Comparison of ENCODE assay signal across 17 mouse cellular contexts in the genomic region with DNA sequence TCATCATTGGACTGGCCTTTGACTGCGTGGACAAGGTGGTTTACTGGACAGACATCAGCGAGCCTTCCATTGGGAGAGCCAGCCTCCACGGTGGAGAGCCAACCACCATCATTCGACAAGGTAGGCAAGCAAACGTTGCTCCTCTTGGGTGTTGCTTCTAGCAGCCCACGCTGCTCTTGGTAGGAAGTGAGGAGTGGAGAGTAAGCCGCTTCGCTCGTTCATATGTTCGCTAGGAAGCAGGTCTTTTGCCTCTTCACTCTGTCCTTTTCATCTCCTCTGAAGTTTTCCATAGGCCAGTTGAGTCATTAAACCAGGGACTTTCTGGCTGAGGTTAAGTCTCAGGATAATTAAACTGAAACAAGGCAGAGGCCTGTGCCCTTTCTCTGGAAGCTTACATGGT.
"Had no signal": no experiment of that assay in that cellular context is flagged by ENCODE, and none has a peak within 500 bp of the region (broad histone marks: within the 10 kb centered on the region; RNA-seq: fewer than 3 reads in every experiment).

No protein-coding gene starts in this region.

- H3K9me3 ChIP-seq: intestine, embryonic 15.5 days; liver, embryonic 13.5 days; megakaryocyte, embryonic 14.5 days; midbrain, embryonic 10.5 days; neural tube, embryonic 12.5 days; neural tube, embryonic 15.5 days had no signal

- H3K9ac ChIP-seq: intestine, embryonic 15.5 days; liver, embryonic 13.5 days; neural tube, embryonic 12.5 days; neural tube, embryonic 15.5 days had no signal

- H3K27ac ChIP-seq: intestine, embryonic 15.5 days; liver, embryonic 13.5 days; midbrain, embryonic 10.5 days; neural tube, embryonic 12.5 days; neural tube, embryonic 15.5 days had no signal

- H3K36me3 ChIP-seq: intestine, embryonic 15.5 days; midbrain, embryonic 10.5 days; neural tube, embryonic 12.5 days; neural tube, embryonic 15.5 days had no signal

- H3K4me1 ChIP-seq: intestine, embryonic 15.5 days; liver, embryonic 13.5 days; megakaryocyte, embryonic 14.5 days; midbrain, embryonic 10.5 days; neural tube, embryonic 12.5 days; neural tube, embryonic 15.5 days had no signal

- DNase-seq: kidney, adult 11 months; kidney, postnatal 10 days; kidney, postnatal 4 days; liver, embryonic 13.5 days; lung, adult 2 months; lung, postnatal 36 days; midbrain, embryonic 14.5 days; right cerebral cortex, adult 18-20 months; right cerebral cortex, postnatal 25 days; thymus, adult 18-20 months; thymus, postnatal 36 days had no signal

- H3K27me3 ChIP-seq: intestine, embryonic 15.5 days; liver, embryonic 13.5 days; neural tube, embryonic 12.5 days; neural tube, embryonic 15.5 days had no signal

- H3K4me3 ChIP-seq: intestine, embryonic 15.5 days; liver, embryonic 13.5 days; megakaryocyte, embryonic 14.5 days; midbrain, embryonic 10.5 days; neural tube, embryonic 12.5 days; neural tube, embryonic 15.5 days had no signal

- H3K4me2 ChIP-seq: intestine, embryonic 15.5 days; liver, embryonic 13.5 days; neural tube, embryonic 12.5 days; neural tube, embryonic 15.5 days had no signal

- ATAC-seq: intestine, embryonic 15.5 days; lung, postnatal 0 days had no signal
